Mouse (Mus musculus) kidney, adult 2 months (tissue): ENCODE measurements around the gene Oscp1.

Source experiments
- CTCF ChIP-seq: fragments of 200-500 bp; conservative IDR thresholded peaks from 2 replicates; pipeline ENCODE4 v1.5.1; 2011; ENCODE audit warnings: low read depth, mild to moderate bottlenecking, control low read depth, low read length, moderate library complexity, mixed read lengths; ENCODE audit not compliant: insufficient read depth, insufficient read length
- POLR2A ChIP-seq: fragments of 200-500 bp; IDR thresholded peaks from one replicate; pipeline ENCODE4 v1.6.1; 2011; ENCODE audit warnings: low read depth, low read length, control low read depth

DNA sequence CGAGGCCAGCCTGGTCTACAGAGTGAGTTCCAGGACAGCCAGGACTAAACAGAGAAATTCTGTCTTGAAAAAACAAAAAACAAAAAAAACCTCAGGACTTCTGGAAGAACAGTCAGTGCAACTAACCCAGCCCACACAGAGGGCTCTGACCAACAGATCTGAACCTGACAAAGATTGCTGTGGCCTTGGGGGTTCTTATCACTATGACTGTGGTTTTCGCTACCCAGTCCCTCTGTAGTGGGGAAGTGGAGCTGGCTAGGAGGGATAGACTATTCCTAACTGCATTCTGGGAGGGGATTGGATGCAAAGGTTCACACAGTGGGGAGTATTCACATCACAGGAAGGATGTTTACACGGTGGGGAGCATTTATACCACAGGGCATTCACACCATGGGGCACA, 29.3 kb upstream of the Oscp1 start:
- TF ChIP-seq CTCF (no peak), POLR2A (no peak)
